Mouse (Mus musculus) heart, embryonic 10.5 days (tissue): ENCODE measurements around the gene Brd2. TPM values are rescaled to one million over a fixed set of nuclear protein-coding genes. Genes with fewer than 3 reads are reported as not detected.

Experiments used
- DNase-seq: peaks from one replicate; pipeline ENCODE4 v3.0.0-alpha.2; 2017; ENCODE audit warnings: low spot score
- H3K27ac ChIP-seq: fragments of 300-500 bp; sonication (generic); 2 replicates; pipeline ENCODE4 v1.5.1; 2016; ENCODE audit warnings: mild to moderate bottlenecking
- H3K27me3 ChIP-seq: fragments of 300-500 bp; sonication (generic); 2 replicates; pipeline ENCODE4 v1.6.1; 2016; ENCODE audit warnings: mild to moderate bottlenecking; ENCODE audit not compliant: poor library complexity, insufficient read depth, severe bottlenecking
- H3K36me3 ChIP-seq: fragments of 300-500 bp; sonication (generic); 2 replicates; pipeline ENCODE4 v1.6.1; 2016; ENCODE audit warnings: mild to moderate bottlenecking, moderate library complexity
- H3K4me1 ChIP-seq: fragments of 300-500 bp; sonication (generic); 2 replicates; pipeline ENCODE4 v1.6.1; 2016; ENCODE audit warnings: mild to moderate bottlenecking
- H3K4me3 ChIP-seq: fragments of 300-500 bp; sonication (generic); 2 replicates; pipeline ENCODE4 v1.5.1; 2016; ENCODE audit warnings: mild to moderate bottlenecking, moderate library complexity
- H3K9me3 ChIP-seq: fragments of 300-500 bp; sonication (generic); 2 replicates; pipeline ENCODE4 v1.6.1; 2016; ENCODE audit warnings: mild to moderate bottlenecking, moderate library complexity
- WGBS: fragments of 180-500 bp; shearing (Covaris S2); methylation state at CpG from one replicate; pipeline ENCODE4 v1.1.7; 2016; 5-methylcytosine and 5-hydroxymethylcytosine counted together
- polyA plus RNA-seq: library from polyadenylated mRNA; unstranded; fragments of >200 nt; fragmentation: Nextera tagmentation; extraction: Ambion mirVana; gene quantifications from 2 replicates; pipeline ENCODE4 v1.2.1, GENCODE M21; 2016

The Brd2 gene
- polyA plus RNA-seq, 1 experiment from 2014 or later = 101 TPM

DNA sequence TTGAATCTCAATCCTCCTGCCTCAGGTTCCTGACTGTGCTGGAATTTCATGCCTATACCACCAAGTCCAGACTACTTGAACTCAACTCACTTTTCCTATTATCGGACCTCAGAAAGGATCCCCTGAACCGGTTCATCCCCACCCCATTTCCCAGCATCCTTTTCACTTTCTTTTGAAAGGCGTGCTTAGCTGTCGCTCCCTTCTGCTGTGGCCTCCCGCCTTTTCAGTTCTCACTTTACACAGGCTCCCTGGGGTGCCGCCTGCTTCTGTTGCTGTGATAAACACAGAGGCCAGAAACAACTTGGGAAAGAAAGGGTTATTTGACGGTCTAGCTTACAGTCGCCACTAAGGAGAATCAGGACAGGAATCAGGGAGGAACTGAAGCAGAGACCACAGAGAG lies 39.3 kb downstream of the Brd2 start:
- H3K36me3 ChIP-seq = no peaks in the 10 kb centered on the region
- peaks cover 20% of the 10 kb centered on the region for H3K27me3 ChIP-seq
- H3K4me1 ChIP-seq = no peaks in the 10 kb centered on the region
- no peaks in the 10 kb centered on the region for H3K9me3 ChIP-seq
- H3K4me3 ChIP-seq = no peak overlapping the region
- DNase-seq = no peak
- 13% methylated on average over 8 of the region's 8 CpGs for WGBS
- H3K27ac ChIP-seq = no peak overlapping the region

DNA sequence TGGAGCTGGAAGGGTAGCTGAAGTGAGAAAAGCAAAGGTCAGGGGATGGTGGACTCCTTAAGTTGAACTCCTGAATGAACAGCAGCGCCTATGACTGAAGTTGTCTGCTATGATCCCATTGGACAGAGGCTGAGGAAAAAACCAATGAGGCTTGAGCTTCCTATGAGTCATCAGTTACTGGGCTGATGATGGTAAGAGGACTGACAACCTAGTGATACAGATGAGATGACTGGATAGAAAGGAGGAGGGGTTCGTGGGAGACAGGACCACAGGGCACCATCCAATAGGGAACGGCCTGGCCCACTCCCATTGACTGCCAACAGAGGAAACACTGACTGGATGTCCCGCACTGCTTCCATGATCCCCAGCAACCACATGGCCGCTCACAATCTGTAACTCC lies 42.8 kb downstream of the Brd2 start:
- no peak for DNase-seq
- H3K27me3 ChIP-seq = peaks cover 34% of the 10 kb centered on the region
- 21% methylated on average over 5 of the region's 5 CpGs for WGBS

GRCm38 (mm10) chr17:34079002-34079401 lies 43.4 kb downstream of the Brd2 start:
- no peak overlapping the region for H3K27ac ChIP-seq
- no peak overlapping the region for H3K4me3 ChIP-seq
- DNase-seq = no peak
- H3K9me3 ChIP-seq = no peaks in the 10 kb centered on the region
- H3K36me3 ChIP-seq = no peaks in the 10 kb centered on the region
- no peaks in the 10 kb centered on the region for H3K4me1 ChIP-seq
- peaks cover 27% of the 10 kb centered on the region for H3K27me3 ChIP-seq
- 81% methylated on average over 11 of the region's 11 CpGs for WGBS

More for the DNA sequence above, 42.8 kb downstream of the Brd2 start:
- Histone ChIP-seq H3K4me3 (no peak overlapping the region), H3K9me3 (no peaks in the 10 kb centered on the region), H3K36me3 (no peaks in the 10 kb centered on the region), H3K4me1 (no peaks in the 10 kb centered on the region), H3K27ac (no peak overlapping the region)

GRCm38 (mm10) chr17:34078148-34078547 lies 44.3 kb downstream of the Brd2 start:
- H3K9me3 ChIP-seq = no peaks in the 10 kb centered on the region
- H3K27me3 ChIP-seq = peaks cover 26% of the 10 kb centered on the region
- no peaks in the 10 kb centered on the region for H3K36me3 ChIP-seq
- H3K27ac ChIP-seq = no peak overlapping the region
- no peaks in the 10 kb centered on the region for H3K4me1 ChIP-seq
- H3K4me3 ChIP-seq = no peak overlapping the region
- DNase-seq = no peak
- WGBS = 58% methylated on average over 4 of the region's 4 CpGs

DNA sequence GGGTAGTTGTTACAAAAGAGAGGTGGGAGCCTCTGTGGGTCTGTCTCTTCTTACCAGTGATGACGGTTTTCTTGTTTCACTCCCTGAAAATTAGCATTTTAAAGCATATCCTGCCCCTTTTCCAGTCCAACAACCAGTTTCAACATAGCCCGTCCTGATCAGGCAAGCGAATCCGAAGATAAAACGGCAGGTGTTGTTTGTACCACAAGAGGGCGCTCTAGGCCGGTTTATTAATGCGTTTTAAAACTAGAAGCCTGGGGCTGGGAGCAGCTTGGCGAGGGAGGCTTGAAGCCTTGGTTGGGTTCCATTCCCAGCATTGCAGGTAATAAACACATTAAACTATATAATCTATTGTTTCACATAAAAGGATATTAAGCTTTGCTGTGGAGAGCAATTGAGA lies 44.9 kb downstream of the Brd2 start:
- Histone ChIP-seq H3K4me1 (no peaks in the 10 kb centered on the region), H3K27me3 (peaks cover 26% of the 10 kb centered on the region), H3K9me3 (no peaks in the 10 kb centered on the region), H3K4me3 (no peak overlapping the region), H3K27ac (no peak overlapping the region), H3K36me3 (no peaks in the 10 kb centered on the region)
- peak; percentile 86 for DNase-seq
- WGBS = 3% methylated on average over 9 of the region's 9 CpGs

DNA sequence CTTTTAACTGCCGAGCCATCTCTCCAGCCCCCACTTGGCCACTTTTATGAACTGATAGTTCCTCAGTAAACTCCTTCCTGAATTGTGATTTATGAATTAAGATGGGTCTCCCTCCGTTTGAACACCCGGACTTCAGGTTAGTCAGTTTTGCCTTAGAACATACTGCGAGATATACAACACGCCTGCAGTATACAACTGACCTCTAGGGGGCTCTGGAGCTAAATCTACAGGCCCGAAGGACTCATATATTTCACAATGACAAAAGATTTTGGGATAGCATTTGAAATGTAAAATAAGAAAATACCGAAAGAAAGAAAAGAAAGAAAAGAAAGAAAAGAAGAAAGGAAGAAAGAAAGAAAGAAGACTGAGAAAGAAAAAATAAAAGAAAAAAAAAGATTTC lies 47.2 kb downstream of the Brd2 start:
- Histone ChIP-seq H3K27ac (no peak overlapping the region), H3K4me3 (no peak overlapping the region), H3K27me3 (peaks cover 20% of the 10 kb centered on the region), H3K36me3 (no peaks in the 10 kb centered on the region), H3K9me3 (no peaks in the 10 kb centered on the region), H3K4me1 (no peaks in the 10 kb centered on the region)
- WGBS = 37% methylated on average over 7 of the region's 7 CpGs
- DNase-seq = no peak

- Histone ChIP-seq H3K4me1 (no peaks in the 10 kb centered on the region), H3K27me3 (peaks cover 26% of the 10 kb centered on the region), H3K4me3 (no peak overlapping the region), H3K9me3 (no peaks in the 10 kb centered on the region), H3K27ac (no peak overlapping the region), H3K36me3 (no peaks in the 10 kb centered on the region)
- WGBS = 64% methylated on average over 5 of the region's 5 CpGs
- no peak for DNase-seq
Measured at GRCm38 (mm10) chr17:34072091-34072490, 50.3 kb downstream of the Brd2 start.

DNA sequence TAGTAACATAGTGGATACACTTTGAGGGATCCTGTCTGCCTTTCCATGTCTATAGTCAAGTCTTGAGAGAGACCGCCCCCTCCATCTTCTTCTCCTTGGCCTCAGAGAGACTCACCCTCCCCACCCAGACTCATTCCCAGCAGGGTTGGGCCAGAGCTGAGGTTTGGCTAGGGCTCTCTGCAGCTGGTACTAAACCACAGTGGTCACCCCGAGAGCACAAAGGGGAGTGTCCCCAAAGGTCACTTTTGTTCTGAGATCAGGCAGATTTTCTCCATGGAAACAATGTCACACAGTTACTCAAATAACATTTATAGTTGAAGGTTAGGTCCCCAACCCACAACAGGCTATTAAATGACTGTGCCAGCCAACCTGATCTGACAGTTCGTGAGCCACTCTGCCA lies 53.6 kb downstream of the Brd2 start:
- Histone ChIP-seq H3K4me3 (no peak overlapping the region), H3K36me3 (no peaks in the 10 kb centered on the region), H3K27me3 (peaks cover 32% of the 10 kb centered on the region), H3K4me1 (no peaks in the 10 kb centered on the region), H3K27ac (no peak overlapping the region), H3K9me3 (no peaks in the 10 kb centered on the region)
- no peak for DNase-seq
- WGBS = 60% methylated on average over 3 of the region's 3 CpGs

Other genes starting within 250 kb of the Brd2 start
- not detected in 2 replicates for gene Gm7029, start 248.8 kb downstream of the Brd2 start, polyA plus RNA-seq
- 3.6 and 5.2 TPM in 2 replicates for gene Kifc1, start 232.0 kb downstream of the Brd2 start, polyA plus RNA-seq
- gene Platr17, start 217.5 kb downstream of the Brd2 start, polyA plus RNA-seq = 0.28 and 0.73 TPM in 2 replicates
- gene Daxx, start 213.2 kb downstream of the Brd2 start, polyA plus RNA-seq = 46.6 and 52.9 TPM in 2 replicates
- 13.9 and 20.5 TPM in 2 replicates for gene Tapbp, start 206.7 kb downstream of the Brd2 start, polyA plus RNA-seq
- 16.0 and 17.3 TPM in 2 replicates for gene Zbtb22, start 206.7 kb downstream of the Brd2 start, polyA plus RNA-seq
- 37.1 and 44.2 TPM in 2 replicates for gene Rgl2, start 193.1 kb downstream of the Brd2 start, polyA plus RNA-seq
- 161 and 198 TPM in 2 replicates for gene Pfdn6, start 182.3 kb downstream of the Brd2 start, polyA plus RNA-seq
- 35.8 and 48.1 TPM in 2 replicates for gene Wdr46, start 182.0 kb downstream of the Brd2 start, polyA plus RNA-seq
- gene B3galt4, start 171.1 kb downstream of the Brd2 start, polyA plus RNA-seq = 5.9 and 7.1 TPM in 2 replicates
- gene Vps52, start 166.8 kb downstream of the Brd2 start, polyA plus RNA-seq = 47.1 and 47.5 TPM in 2 replicates
- gene Rps18, start 166.6 kb downstream of the Brd2 start, polyA plus RNA-seq = 1,115 and 1,297 TPM in 2 replicates
- 13.0 and 16.2 TPM in 2 replicates for gene H2-K1, start 122.3 kb downstream of the Brd2 start, polyA plus RNA-seq
- gene Ring1, start 98.0 kb downstream of the Brd2 start, polyA plus RNA-seq = 14.4 and 15.8 TPM in 2 replicates
- gene H2-Ke6, start 94.6 kb downstream of the Brd2 start, polyA plus RNA-seq = 32.4 and 36.4 TPM in 2 replicates
- gene Slc39a7, start 91.0 kb downstream of the Brd2 start, polyA plus RNA-seq = 160 and 180 TPM in 2 replicates
- gene Rxrb, start 90.8 kb downstream of the Brd2 start, polyA plus RNA-seq = 31.4 and 40.6 TPM in 2 replicates
- 0.38 and 1.0 TPM in 2 replicates for gene Col11a2, start 83.2 kb downstream of the Brd2 start, polyA plus RNA-seq
- 0.62 and 0.84 TPM in 2 replicates for gene H2-Oa, start 30.3 kb downstream of the Brd2 start, polyA plus RNA-seq
- 4.2 and 7.1 TPM in 2 replicates for gene H2-DMa, start 3.1 kb downstream of the Brd2 start, polyA plus RNA-seq
- 0.18 TPM in 1 of 2 replicates, not detected in the other for gene H2-DMb2, start 20.7 kb upstream of the Brd2 start, polyA plus RNA-seq
- gene H2-DMb1, start 30.4 kb upstream of the Brd2 start, polyA plus RNA-seq = 0.23 and 0.29 TPM in 2 replicates
- gene Tap1, start 64.9 kb upstream of the Brd2 start, polyA plus RNA-seq = 0.84 and 1.2 TPM in 2 replicates
- 0.41 and 0.60 TPM in 2 replicates for gene Psmb9, start 65.1 kb upstream of the Brd2 start, polyA plus RNA-seq
- gene Psmb8, start 75.1 kb upstream of the Brd2 start, polyA plus RNA-seq = 0.86 and 0.87 TPM in 2 replicates
- 0.48 and 0.51 TPM in 2 replicates for gene Tap2, start 80.9 kb upstream of the Brd2 start, polyA plus RNA-seq
- gene H2-Ob, start 116.3 kb upstream of the Brd2 start, polyA plus RNA-seq = not detected in 2 replicates
- 13.2 and 14.6 TPM in 2 replicates for gene H2-Ab1, start 135.1 kb upstream of the Brd2 start, polyA plus RNA-seq
- 0.11 TPM in 1 of 2 replicates, not detected in the other for gene H2-Aa, start 165.2 kb upstream of the Brd2 start, polyA plus RNA-seq
- 1.4 TPM in 2 replicates for gene H2-Eb1, start 183.2 kb upstream of the Brd2 start, polyA plus RNA-seq
- not detected in 2 replicates for gene H2-Eb2, start 203.0 kb upstream of the Brd2 start, polyA plus RNA-seq
- gene Btnl2, start 232.2 kb upstream of the Brd2 start, polyA plus RNA-seq = 0.05 TPM in 1 of 2 replicates, not detected in the other